Mouse (Mus musculus) gastrocnemius, postnatal 36 days (tissue): ENCODE data around the gene Csnk1d. TPM values are rescaled to one million over a fixed set of nuclear protein-coding genes. Genes with fewer than 3 reads are reported as not detected.

Experiments used
- DNase-seq, 2 experiments: peaks; one replicate each; pipeline ENCODE4 v3.0.0; 2022
- intact Hi-C: fragments of 180-260 bp; cut with DNase I; formaldehyde crosslinking; loops from one replicate; pipeline ENCODE4 v1.15.1; 2025
- total RNA-seq, 2 experiments: library from RNA; stranded (reverse); gene quantifications; 2 replicates each; pipeline ENCODE4 v1.2.3; 2021

The Csnk1d gene
- total RNA-seq, 2 experiments from 2014 or later: 51.6 to 54.5 TPM

- no peak for DNase-seq
- intact Hi-C loops: no loop called here
Measured at GRCm38 (mm10) chr11:120989523-120989922, 1.6 kb downstream of the Csnk1d start.

GRCm38 (mm10) chr11:120988410-120988809, 2.7 kb downstream of the Csnk1d start:
- intact Hi-C loops: no loop called here
- DNase-seq: no peak

DNA sequence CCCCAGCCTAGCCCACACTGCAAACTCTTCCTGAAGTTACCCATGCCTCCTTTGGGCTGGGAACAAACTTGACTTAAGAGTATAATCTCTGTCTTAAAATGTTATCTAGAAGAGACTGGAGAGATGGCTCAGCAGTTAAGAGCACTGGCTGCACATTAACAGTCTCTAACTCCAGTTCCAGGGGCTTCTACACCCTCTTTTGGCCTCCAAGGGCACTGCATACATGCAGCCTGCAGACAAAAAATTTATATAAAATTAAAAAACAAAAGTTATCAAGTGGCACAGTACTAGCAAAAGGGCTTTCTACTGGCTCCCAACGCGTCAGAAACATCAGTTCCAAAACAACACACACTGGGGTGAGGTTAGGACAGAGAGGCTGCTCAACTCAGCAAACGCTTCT, 3.5 kb downstream of the Csnk1d start:
- no peak for DNase-seq
- intact Hi-C loops: no loop called here

GRCm38 (mm10) chr11:120984448-120985330, 6.4 kb downstream of the Csnk1d start:
- DNase-seq: peak in 1 of 2 experiments; percentile 52
- intact Hi-C loops: no loop called here

- DNase-seq: no peak
- intact Hi-C loops: no loop called here
Measured at GRCm38 (mm10) chr11:120982459-120982858, 8.7 kb downstream of the Csnk1d start.

DNA sequence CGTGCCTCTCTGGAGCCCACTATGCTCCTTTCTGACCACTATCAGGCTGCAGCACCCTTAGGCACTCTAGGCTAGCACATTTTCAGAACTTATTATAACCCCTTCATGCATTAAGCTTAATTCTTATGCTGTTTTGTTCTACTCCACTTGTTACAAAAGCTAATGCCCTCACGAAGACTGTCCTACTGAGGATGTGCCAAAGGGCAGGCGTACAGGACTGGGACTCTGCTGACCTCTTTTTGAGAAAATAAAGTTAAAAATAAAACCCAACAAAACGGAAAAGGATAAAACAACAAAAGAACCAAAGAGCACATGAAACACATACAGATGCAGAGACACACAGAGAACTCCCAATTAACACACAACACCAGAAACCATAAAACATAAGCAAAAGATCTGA, 9.5 kb downstream of the Csnk1d start:
- DNase-seq: no peak
- intact Hi-C loops: no loop called here

DNA sequence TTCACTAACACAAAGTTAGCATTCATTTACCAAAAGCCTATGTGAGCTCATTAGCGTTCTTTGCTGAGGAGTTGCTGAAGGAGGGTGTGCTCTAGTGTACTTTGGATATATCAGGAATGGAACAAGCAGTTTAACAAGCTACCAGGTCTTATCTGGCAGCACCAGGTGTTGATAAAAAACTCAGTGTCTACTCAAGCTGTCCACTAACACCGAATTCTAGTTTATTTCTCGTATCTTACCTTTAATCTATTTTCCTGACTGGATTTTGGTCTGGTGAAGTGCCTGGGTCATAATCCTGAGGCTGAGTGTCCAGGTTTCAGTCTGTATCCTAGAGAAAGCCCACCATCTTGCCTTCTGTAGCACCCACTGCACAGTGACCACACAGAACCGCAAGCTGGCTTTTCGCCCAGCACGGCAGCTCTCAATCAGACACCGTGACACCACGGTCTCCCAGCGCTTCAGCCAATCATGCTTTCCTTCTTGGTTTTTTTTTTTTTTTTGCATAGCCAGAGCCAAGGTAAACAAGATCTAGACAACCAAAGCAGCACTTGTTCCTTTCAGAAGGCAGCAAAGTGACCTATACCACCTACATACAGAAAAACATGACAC, 10.6 kb downstream of the Csnk1d start:
- DNase-seq: no peak
- intact Hi-C loops: no loop called here

GRCm38 (mm10) chr11:120979711-120980426, 11.3 kb downstream of the Csnk1d start:
- intact Hi-C loops: no loop called here
- no peak for DNase-seq

- DNase-seq: no peak
- intact Hi-C loops: no loop called here
Measured at GRCm38 (mm10) chr11:120973318-120973717, 17.8 kb downstream of the Csnk1d start.

- intact Hi-C loops: no loop called here
- DNase-seq: no peak
Measured at GRCm38 (mm10) chr11:120971237-120971636, 19.9 kb downstream of the Csnk1d start.

DNA sequence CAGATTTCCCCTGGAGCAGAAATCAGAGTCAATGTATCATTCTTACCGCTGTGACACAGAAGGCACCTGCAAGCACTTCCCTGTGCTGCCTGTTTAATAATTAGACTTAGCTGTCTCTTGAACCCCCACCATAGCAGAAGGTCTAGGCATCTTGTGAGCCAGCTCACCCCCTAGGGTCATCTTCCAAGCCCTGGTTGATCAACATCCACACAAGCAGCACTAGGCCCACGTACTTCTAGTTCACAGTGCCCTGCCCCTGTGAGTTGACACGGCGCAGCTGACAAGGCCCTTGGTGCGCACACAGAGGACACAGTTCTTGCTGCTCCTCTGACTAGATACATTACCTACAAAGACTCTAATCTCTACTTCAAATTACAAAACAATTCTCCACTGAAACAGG, 21.4 kb downstream of the Csnk1d start:
- no peak for DNase-seq

DNA sequence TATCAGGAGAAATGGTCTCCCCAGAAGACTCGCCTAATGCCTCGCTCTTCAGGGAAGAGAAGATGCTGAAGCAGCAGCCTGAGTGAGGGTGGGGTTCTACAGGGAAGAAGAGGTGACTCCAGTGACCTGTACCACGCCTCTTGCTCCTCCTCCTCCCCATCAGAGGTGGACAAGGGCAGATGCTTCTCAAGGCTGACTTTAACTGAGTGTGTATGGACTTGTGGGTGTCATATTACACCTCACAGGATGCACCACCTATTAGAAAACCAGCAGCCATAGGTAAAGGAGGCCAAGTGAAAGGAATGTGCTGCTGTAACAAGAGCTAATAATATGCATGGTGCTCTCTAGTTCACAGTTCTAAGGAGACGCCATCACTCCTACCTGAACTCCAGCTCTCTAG, 25.5 kb downstream of the Csnk1d start:
- intact Hi-C loops: no loop called here
- no peak for DNase-seq

More for the DNA sequence above, 21.4 kb downstream of the Csnk1d start:
- intact Hi-C loops: no loop called here

DNA sequence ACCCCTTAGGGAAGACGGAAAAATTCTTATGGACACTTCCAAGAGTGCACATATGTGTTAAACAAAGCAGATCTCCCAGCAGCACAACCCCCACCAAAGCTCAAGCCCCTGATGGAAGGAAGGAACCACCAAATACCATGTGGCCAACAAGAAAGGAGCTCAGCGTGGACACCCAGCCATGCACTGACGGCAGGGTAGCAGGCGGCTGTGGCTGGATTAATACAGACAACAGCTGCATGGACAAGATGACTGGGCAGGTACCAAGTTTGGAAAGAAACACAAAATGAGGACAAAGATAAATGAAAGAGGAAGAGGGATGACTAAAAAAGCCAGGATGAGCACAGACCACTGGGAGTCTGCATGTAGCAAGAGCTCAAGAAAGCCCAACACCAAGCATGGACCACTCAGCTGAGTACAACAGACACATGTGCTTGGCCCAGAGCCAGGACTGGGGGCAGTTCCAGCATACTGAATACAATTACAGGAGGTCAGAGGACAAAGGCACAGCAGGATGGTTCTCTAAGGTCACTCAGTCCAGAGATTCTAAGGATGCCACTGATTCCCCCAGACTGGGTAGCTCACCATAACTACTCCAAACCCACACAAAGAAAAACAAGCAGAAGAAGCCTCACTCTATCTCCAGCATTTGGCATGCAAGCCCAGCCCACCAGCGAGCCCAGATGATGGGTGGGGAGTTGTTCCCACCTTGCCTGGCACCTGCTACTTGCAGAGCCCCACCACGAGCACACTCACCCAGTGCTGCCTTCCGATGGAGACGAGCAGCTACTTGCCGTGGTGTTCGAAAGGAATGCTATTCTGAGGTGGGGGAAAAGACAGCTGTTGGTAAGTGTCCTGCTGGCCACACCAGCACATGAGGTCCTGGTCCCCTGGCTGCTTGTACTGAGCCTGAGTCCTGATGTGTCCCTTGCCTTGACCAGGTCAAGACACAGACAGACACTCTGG, 26.7 kb downstream of the Csnk1d start:
- no peak for DNase-seq
- intact Hi-C loops: no loop called here

DNA sequence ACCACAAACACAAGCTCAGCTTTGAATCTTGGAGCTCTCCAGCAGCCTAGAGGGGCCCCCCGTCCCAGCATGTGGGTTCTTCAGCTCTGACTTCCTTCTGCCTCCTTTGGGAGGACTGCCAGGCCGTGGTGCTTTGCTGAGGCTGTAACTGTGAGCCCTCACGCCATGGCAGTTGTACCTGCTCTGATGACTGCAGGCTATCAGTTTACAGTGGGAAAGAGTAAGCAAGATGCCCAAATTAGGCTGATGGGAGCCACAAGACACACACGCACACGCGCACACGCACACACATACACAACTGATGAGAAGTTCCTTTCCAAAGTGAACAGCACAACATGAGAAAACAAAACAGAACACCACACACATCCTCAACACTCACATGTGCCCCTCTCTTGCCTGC, 28.2 kb downstream of the Csnk1d start:
- no peak for DNase-seq
- intact Hi-C loops: no loop called here

DNA sequence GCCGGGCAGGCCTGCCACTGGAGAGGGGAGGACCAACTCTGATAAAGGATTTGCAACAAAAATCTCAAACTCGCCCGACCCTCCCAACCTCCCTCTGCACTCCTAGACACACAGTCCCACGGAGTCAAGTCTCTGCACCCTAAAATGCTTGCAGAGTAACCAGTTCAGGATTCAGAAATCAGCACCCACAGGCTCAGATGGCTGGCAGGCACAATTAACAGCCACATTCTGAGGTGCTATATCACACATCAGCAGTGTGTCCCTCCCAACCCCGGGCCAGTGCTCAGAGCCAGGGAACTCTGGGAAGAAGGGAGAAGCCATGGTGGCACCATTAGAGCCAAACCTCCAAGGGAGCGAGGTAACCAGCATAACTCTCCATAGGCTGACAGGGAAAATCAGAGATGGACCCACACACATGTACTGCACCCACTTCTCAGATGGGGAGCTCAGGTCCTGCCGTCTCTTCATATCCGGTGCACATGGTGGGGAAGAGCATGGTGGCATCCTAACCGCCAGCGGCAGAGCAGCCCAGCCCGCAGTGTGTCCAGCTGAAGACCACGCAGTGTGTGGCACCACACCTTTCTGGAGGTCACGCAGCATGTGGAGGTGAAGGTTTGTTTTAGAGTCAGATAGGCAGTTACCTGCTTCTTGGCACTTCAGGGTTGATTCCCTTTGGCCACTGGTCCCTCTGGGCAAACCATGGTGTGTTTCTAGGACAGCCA, 28.9 kb downstream of the Csnk1d start:
- intact Hi-C loops: no loop called here
- no peak for DNase-seq

DNA sequence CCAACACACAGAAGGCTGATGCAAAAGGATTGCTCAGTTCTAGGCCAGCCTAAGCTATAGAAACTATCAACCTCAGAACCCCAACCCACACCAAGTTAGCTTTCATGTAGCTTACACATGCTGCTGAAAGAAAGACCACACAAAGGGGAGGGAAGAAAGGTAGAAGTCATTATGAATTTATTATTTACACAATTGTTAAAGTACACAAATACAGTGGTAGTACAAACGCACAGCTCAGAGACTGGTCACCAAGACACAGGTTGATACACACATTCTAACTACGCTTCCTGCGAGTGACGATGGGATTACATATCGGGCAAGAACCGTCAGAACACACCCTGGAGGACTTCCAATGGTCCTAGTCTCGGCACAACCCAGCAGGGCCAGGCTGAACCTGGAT, 29.5 kb downstream of the Csnk1d start:
- DNase-seq: no peak
- intact Hi-C loops: no loop called here

DNA sequence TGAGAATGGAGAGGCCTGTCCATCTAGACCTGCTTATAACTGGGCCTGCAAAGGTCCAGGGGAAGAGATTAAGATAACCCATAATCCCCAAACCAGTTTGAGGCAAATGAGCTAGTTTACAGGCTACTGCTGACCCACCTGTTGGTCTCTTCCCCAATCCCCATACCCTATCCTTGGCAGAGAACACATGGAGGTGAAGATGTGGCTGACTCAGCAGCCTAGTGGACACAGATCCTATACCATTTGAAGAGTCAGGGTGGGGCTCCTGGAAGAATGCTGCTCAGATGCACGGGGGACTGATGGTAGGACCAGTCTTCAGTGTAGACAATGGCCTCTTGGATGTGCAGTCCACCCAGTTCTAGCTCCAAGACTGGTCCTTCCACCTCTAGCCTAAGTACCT, 30.9 kb downstream of the Csnk1d start:
- DNase-seq: no peak
- intact Hi-C loops: no loop called here

GRCm38 (mm10) chr11:120959564-120959963, 31.6 kb downstream of the Csnk1d start:
- intact Hi-C loops: no loop called here
- no peak for DNase-seq

- no peak for DNase-seq
Measured at GRCm38 (mm10) chr11:120959066-120959465, 32.1 kb downstream of the Csnk1d start.

More at GRCm38 (mm10) chr11:120959066-120959465, 32.1 kb downstream of the Csnk1d start:
- intact Hi-C loops: no loop called here
